Mouse (Mus musculus): ENCODE measurements at regions not wholly inside any gene's neighbourhood (a gene's known extent, or its start where the extent isn't known, plus 50 kb on each side); places are given as distances from the start of the nearest gene placed in this dataset.
A peak's percentile ranks its signal among the peaks of the same experiment; 100 is the strongest.

- no peak for ATAC-seq
- H3K4me1 ChIP-seq (ENCODE audit: control insufficient read depth, insufficient read depth, low read length), result no peaks in the 10 kb centered on the region
- no peak overlapping the region for H3K4me3 ChIP-seq (ENCODE audit: low read depth, low read length)
- H3K27ac ChIP-seq (ENCODE audit: low read depth, low read length), result no peak overlapping the region
- no peaks in the 10 kb centered on the region for H3K9me3 ChIP-seq (replicated peaks; ENCODE audit: control insufficient read depth, low read length)
- 87% methylated on average over 5 of the region's 5 CpGs for WGBS
- H3K9ac ChIP-seq (ENCODE audit: low read length), result no peak overlapping the region
- H3K4me2 ChIP-seq (ENCODE audit: low read length), result no peak overlapping the region
- no peaks in the 10 kb centered on the region for H3K27me3 ChIP-seq (replicated peaks; ENCODE audit: control insufficient read depth, insufficient read depth, low read length)
- no peak for DNase-seq (ENCODE audit: low spot score)
- H3K36me3 ChIP-seq (ENCODE audit: control insufficient read depth, insufficient read depth, low read length), result no peaks in the 10 kb centered on the region
Measured at GRCm38 (mm10) chr8:57148036-57148435, 172.7 kb upstream of the Hand2 start.

GRCm38 (mm10) chr8:57191153-57191552, 129.6 kb upstream of the Hand2 start:
- Histone ChIP-seq H3K4me1 (ENCODE audit: control insufficient read depth, insufficient read depth, low read length) (no peaks in the 10 kb centered on the region), H3K36me3 (ENCODE audit: control insufficient read depth, insufficient read depth, low read length) (no peaks in the 10 kb centered on the region), H3K4me2 (ENCODE audit: low read length) (no peak overlapping the region), H3K9me3 (replicated peaks; ENCODE audit: control insufficient read depth, low read length) (no peaks in the 10 kb centered on the region), H3K27ac (ENCODE audit: low read depth, low read length) (no peak overlapping the region), H3K4me3 (ENCODE audit: low read depth, low read length) (no peak overlapping the region), H3K27me3 (replicated peaks; ENCODE audit: control insufficient read depth, insufficient read depth, low read length) (no peaks in the 10 kb centered on the region), H3K9ac (ENCODE audit: low read length) (no peak overlapping the region)
- 86% methylated on average over 2 of the region's 2 CpGs for WGBS
- no peak for DNase-seq (ENCODE audit: low spot score)
- ATAC-seq, result no peak

GRCm38 (mm10) chr8:57200280-57200679, 120.5 kb upstream of the Hand2 start:
- H3K4me3 ChIP-seq (ENCODE audit: low read depth, low read length), result no peak overlapping the region
- no peak for ATAC-seq
- no peaks in the 10 kb centered on the region for H3K4me1 ChIP-seq (ENCODE audit: control insufficient read depth, insufficient read depth, low read length)
- no peak overlapping the region for H3K9ac ChIP-seq (ENCODE audit: low read length)
- H3K27me3 ChIP-seq (replicated peaks; ENCODE audit: control insufficient read depth, insufficient read depth, low read length), result no peaks in the 10 kb centered on the region
- WGBS, result 94% methylated on average over 8 of the region's 8 CpGs
- no peak overlapping the region for H3K27ac ChIP-seq (ENCODE audit: low read depth, low read length)
- H3K9me3 ChIP-seq (replicated peaks; ENCODE audit: control insufficient read depth, low read length), result no peaks in the 10 kb centered on the region
- no peak for DNase-seq (ENCODE audit: low spot score)
- H3K4me2 ChIP-seq (ENCODE audit: low read length), result no peak overlapping the region
- no peaks in the 10 kb centered on the region for H3K36me3 ChIP-seq (ENCODE audit: control insufficient read depth, insufficient read depth, low read length)

- Histone ChIP-seq H3K4me3 (ENCODE audit: low read depth, low read length) (no peak overlapping the region), H3K36me3 (ENCODE audit: control insufficient read depth, insufficient read depth, low read length) (no peaks in the 10 kb centered on the region), H3K9me3 (replicated peaks; ENCODE audit: control insufficient read depth, low read length) (no peaks in the 10 kb centered on the region), H3K4me2 (ENCODE audit: low read length) (no peak overlapping the region), H3K27me3 (replicated peaks; ENCODE audit: control insufficient read depth, insufficient read depth, low read length) (no peaks in the 10 kb centered on the region), H3K27ac (ENCODE audit: low read depth, low read length) (no peak overlapping the region), H3K9ac (ENCODE audit: low read length) (no peak overlapping the region), H3K4me1 (ENCODE audit: control insufficient read depth, insufficient read depth, low read length) (no peaks in the 10 kb centered on the region)
- ATAC-seq, result no peak
- WGBS, result 81% methylated on average over 6 of the region's 6 CpGs
- no peak for DNase-seq (ENCODE audit: low spot score)
Measured at GRCm38 (mm10) chr8:57209584-57209983, 111.2 kb upstream of the Hand2 start.

- Histone ChIP-seq H3K27me3 (replicated peaks; ENCODE audit: control insufficient read depth, insufficient read depth, low read length) (no peaks in the 10 kb centered on the region), H3K9me3 (replicated peaks; ENCODE audit: control insufficient read depth, low read length) (no peaks in the 10 kb centered on the region), H3K9ac (ENCODE audit: low read length) (no peak overlapping the region), H3K4me1 (ENCODE audit: control insufficient read depth, insufficient read depth, low read length) (no peaks in the 10 kb centered on the region), H3K4me3 (ENCODE audit: low read depth, low read length) (no peak overlapping the region), H3K27ac (ENCODE audit: low read depth, low read length) (no peak overlapping the region), H3K4me2 (ENCODE audit: low read length) (no peak overlapping the region), H3K36me3 (ENCODE audit: control insufficient read depth, insufficient read depth, low read length) (no peaks in the 10 kb centered on the region)
- DNase-seq (ENCODE audit: low spot score) (no peak), ATAC-seq (no peak)
- WGBS, result 92% methylated on average over 5 of the region's 5 CpGs
Measured at GRCm38 (mm10) chr8:57213066-57213465, 107.7 kb upstream of the Hand2 start.

- H3K36me3 ChIP-seq (ENCODE audit: control insufficient read depth, insufficient read depth, low read length), result no peaks in the 10 kb centered on the region
- DNase-seq (ENCODE audit: low spot score) (peak; percentile 1), ATAC-seq (no peak)
- H3K4me1 ChIP-seq (ENCODE audit: control insufficient read depth, insufficient read depth, low read length), result no peaks in the 10 kb centered on the region
- 84% methylated on average over 31 of the region's 31 CpGs for WGBS
- H3K4me3 ChIP-seq (ENCODE audit: low read depth, low read length), result no peak overlapping the region
- no peak overlapping the region for H3K27ac ChIP-seq (ENCODE audit: low read depth, low read length)
- no peak overlapping the region for H3K9ac ChIP-seq (ENCODE audit: low read length)
- no peaks in the 10 kb centered on the region for H3K9me3 ChIP-seq (replicated peaks; ENCODE audit: control insufficient read depth, low read length)
- no peak overlapping the region for H3K4me2 ChIP-seq (ENCODE audit: low read length)
- H3K27me3 ChIP-seq (replicated peaks; ENCODE audit: control insufficient read depth, insufficient read depth, low read length), result no peaks in the 10 kb centered on the region
Measured at GRCm38 (mm10) chr8:57213982-57214930, 106.5 kb upstream of the Hand2 start.

- Histone ChIP-seq H3K36me3 (ENCODE audit: control insufficient read depth, insufficient read depth, low read length) (no peaks in the 10 kb centered on the region), H3K27me3 (replicated peaks; ENCODE audit: control insufficient read depth, insufficient read depth, low read length) (no peaks in the 10 kb centered on the region), H3K27ac (ENCODE audit: low read depth, low read length) (no peak overlapping the region), H3K4me3 (ENCODE audit: low read depth, low read length) (no peak overlapping the region), H3K9me3 (replicated peaks; ENCODE audit: control insufficient read depth, low read length) (no peaks in the 10 kb centered on the region), H3K4me1 (ENCODE audit: control insufficient read depth, insufficient read depth, low read length) (no peaks in the 10 kb centered on the region), H3K9ac (ENCODE audit: low read length) (no peak overlapping the region), H3K4me2 (ENCODE audit: low read length) (no peak overlapping the region)
- 74% methylated on average over 4 of the region's 4 CpGs for WGBS
- DNase-seq (ENCODE audit: low spot score) (no peak), ATAC-seq (no peak)
Measured at GRCm38 (mm10) chr8:57230594-57230993, 90.2 kb upstream of the Hand2 start.

GRCm38 (mm10) chr8:57242301-57242700, 78.5 kb upstream of the Hand2 start:
- H3K27ac ChIP-seq (ENCODE audit: low read depth, low read length), result no peak overlapping the region
- no peaks in the 10 kb centered on the region for H3K27me3 ChIP-seq (replicated peaks; ENCODE audit: control insufficient read depth, insufficient read depth, low read length)
- H3K4me2 ChIP-seq (ENCODE audit: low read length), result no peak overlapping the region
- no peaks in the 10 kb centered on the region for H3K36me3 ChIP-seq (ENCODE audit: control insufficient read depth, insufficient read depth, low read length)
- ATAC-seq, result no peak
- no peak for DNase-seq (ENCODE audit: low spot score)
- no peaks in the 10 kb centered on the region for H3K4me1 ChIP-seq (ENCODE audit: control insufficient read depth, insufficient read depth, low read length)
- no peak overlapping the region for H3K9ac ChIP-seq (ENCODE audit: low read length)
- WGBS, result 59% methylated on average over 2 of the region's 2 CpGs
- no peak overlapping the region for H3K4me3 ChIP-seq (ENCODE audit: low read depth, low read length)
- H3K9me3 ChIP-seq (replicated peaks; ENCODE audit: control insufficient read depth, low read length), result no peaks in the 10 kb centered on the region

GRCm38 (mm10) chr8:57249061-57249460, 71.7 kb upstream of the Hand2 start:
- no peak for DNase-seq (ENCODE audit: low spot score)
- Histone ChIP-seq H3K27ac (ENCODE audit: low read depth, low read length) (no peak overlapping the region), H3K4me2 (ENCODE audit: low read length) (no peak overlapping the region), H3K4me1 (ENCODE audit: control insufficient read depth, insufficient read depth, low read length) (no peaks in the 10 kb centered on the region), H3K4me3 (ENCODE audit: low read depth, low read length) (no peak overlapping the region), H3K9ac (ENCODE audit: low read length) (no peak overlapping the region), H3K27me3 (replicated peaks; ENCODE audit: control insufficient read depth, insufficient read depth, low read length) (no peaks in the 10 kb centered on the region), H3K9me3 (replicated peaks; ENCODE audit: control insufficient read depth, low read length) (no peaks in the 10 kb centered on the region), H3K36me3 (ENCODE audit: control insufficient read depth, insufficient read depth, low read length) (no peaks in the 10 kb centered on the region)
- WGBS, result 78% methylated on average over 5 of the region's 5 CpGs
- ATAC-seq, result no peak

Data from forebrain, embryonic 14.5 days (tissue).